Mouse (Mus musculus): ENCODE results near the gene Dock2. TPM values are rescaled to one million over a fixed set of nuclear protein-coding genes. Genes with fewer than 3 reads are reported as not detected.

The Dock2 gene
- polyA plus RNA-seq, 1 experiment: not detected

DNA sequence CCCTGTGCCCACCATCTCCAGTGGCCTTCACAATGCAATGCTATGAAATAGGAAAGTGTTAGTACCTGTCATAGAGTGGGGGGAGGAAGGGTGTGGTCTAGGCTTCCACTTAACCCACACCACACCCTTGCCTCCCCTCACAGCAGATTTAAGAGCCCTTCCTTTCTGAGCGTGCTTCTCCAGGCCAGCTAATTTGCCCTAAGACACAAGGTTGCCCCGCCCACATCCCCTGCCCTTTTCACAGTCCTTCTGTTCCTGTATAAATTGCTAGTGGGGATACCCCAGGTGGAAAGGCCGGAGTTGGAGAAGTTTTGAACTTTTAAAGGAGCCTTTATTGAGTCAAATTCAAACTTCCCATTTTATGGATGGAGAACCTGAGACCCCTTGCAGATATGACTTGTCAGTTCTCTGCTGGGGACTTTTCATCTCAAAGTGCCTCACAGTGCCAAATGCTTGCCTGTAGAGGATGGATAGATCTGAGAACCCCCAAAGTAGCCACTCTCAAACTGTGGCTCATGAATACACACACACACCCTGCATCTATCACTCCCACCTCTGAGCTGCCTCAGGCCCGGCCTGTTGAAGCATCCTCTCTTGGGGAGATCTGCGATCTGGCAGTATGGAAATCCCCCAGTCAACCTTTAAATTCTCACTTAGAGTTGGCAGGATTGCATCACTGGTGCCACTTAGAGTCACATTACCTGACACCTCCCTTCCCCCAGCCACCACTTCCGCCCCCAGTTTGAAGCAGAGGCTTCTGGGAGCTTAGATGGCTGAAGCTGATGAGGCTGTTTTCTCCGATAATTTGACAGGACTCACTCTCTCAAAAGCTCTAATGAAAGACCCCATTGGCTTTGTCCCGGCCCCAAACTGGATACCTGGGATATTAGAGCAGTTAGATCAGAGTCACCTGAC, 919 bp downstream of the Dock2 start:
- H3K9me3 ChIP-seq (replicated peaks; ENCODE audit: control insufficient read depth, insufficient read depth, low read length, poor library complexity, severe bottlenecking): no peaks in the 10 kb centered on the region
- TF ChIP-seq CTCF (IDR thresholded peaks at IDR 0.05; ENCODE audit: low read depth, low read length) (no peak), POLR2A (IDR thresholded peaks at IDR 0.05; ENCODE audit: insufficient read depth, low read length) (no peak), EP300 (IDR thresholded peaks at IDR 0.05; ENCODE audit: insufficient read depth, low read depth, low read length) (no peak)
- no peaks in the 10 kb centered on the region for H3K36me3 ChIP-seq (ENCODE audit: control insufficient read depth, insufficient read depth, low read length, poor library complexity, severe bottlenecking)
- H3K4me1 ChIP-seq (ENCODE audit: control insufficient read depth, insufficient read depth, low read length): no peaks in the 10 kb centered on the region
- H3K27ac ChIP-seq (ENCODE audit: insufficient read depth, low read length): no peak overlapping the region
- no peak overlapping the region for H3K9ac ChIP-seq (ENCODE audit: low read depth, poor library complexity, severe bottlenecking)
- peaks cover 2% of the 10 kb centered on the region; the same call in 1 of the 2 replicates for H3K27me3 ChIP-seq (ENCODE audit: control insufficient read depth, insufficient read depth, low read length, poor library complexity, severe bottlenecking)
- H3K4me3 ChIP-seq (ENCODE audit: low read depth, low read length): no peak overlapping the region

DNA sequence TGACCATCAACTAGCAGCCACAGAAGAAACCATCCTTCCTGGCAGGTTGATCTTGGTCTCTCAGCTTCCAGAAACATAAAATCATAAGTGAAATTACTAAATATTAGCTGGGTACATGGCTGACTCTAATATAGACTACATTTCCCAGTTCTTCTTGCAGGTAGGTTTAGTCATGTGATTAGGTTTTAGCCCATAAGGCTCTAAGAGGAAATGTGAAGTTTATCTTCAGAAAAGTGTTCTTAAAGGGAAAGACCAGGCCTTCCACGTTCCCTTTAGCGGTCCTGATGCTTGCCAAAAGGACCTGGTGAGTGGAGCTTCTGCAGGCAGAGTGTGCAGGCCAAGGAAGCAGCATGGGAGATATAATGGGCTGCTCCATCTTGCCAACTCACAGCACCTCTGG, 2.9 kb downstream of the Dock2 start:
- Histone ChIP-seq H3K4me1 (ENCODE audit: control insufficient read depth, insufficient read depth, low read length) (no peaks in the 10 kb centered on the region), H3K27me3 (ENCODE audit: control insufficient read depth, insufficient read depth, low read length, poor library complexity, severe bottlenecking) (peaks cover 2% of the 10 kb centered on the region; the same call in 1 of the 2 replicates), H3K9ac (ENCODE audit: low read depth, poor library complexity, severe bottlenecking) (no peak overlapping the region), H3K4me3 (ENCODE audit: low read depth, low read length) (no peak overlapping the region), H3K36me3 (ENCODE audit: control insufficient read depth, insufficient read depth, low read length, poor library complexity, severe bottlenecking) (no peaks in the 10 kb centered on the region), H3K9me3 (replicated peaks; ENCODE audit: control insufficient read depth, insufficient read depth, low read length, poor library complexity, severe bottlenecking) (no peaks in the 10 kb centered on the region), H3K27ac (ENCODE audit: insufficient read depth, low read length) (no peak overlapping the region)
- TF ChIP-seq POLR2A (IDR thresholded peaks at IDR 0.05; ENCODE audit: insufficient read depth, low read length) (no peak), CTCF (IDR thresholded peaks at IDR 0.05; ENCODE audit: low read depth, low read length) (no peak), EP300 (IDR thresholded peaks at IDR 0.05; ENCODE audit: insufficient read depth, low read depth, low read length) (no peak)

DNA sequence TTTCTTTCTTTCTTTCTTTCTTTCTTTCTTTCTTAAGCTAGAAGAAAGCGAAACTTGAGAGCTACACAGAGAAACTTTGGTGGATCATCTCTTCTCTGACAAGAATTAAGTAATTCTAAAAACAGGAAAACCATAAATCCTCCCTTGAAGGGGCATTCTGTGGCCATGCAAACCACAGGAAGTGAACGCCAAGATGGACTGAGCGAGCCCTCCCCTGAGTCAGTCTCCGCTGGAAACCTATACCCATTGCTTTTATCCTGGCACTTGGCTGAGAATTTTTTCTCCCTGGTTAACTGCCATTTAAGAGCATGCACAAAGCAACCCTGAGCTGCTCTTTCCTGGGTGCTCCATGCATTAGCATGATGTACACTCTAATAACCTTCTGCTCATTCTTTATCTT, 3.7 kb downstream of the Dock2 start:
- no peak overlapping the region for H3K4me3 ChIP-seq (ENCODE audit: low read depth, low read length)
- H3K4me1 ChIP-seq (ENCODE audit: control insufficient read depth, insufficient read depth, low read length): no peaks in the 10 kb centered on the region
- no peak overlapping the region for H3K27ac ChIP-seq (ENCODE audit: insufficient read depth, low read length)
- H3K9me3 ChIP-seq (replicated peaks; ENCODE audit: control insufficient read depth, insufficient read depth, low read length, poor library complexity, severe bottlenecking): no peaks in the 10 kb centered on the region
- peaks cover 2% of the 10 kb centered on the region; the same call in 1 of the 2 replicates for H3K27me3 ChIP-seq (ENCODE audit: control insufficient read depth, insufficient read depth, low read length, poor library complexity, severe bottlenecking)
- H3K36me3 ChIP-seq (ENCODE audit: control insufficient read depth, insufficient read depth, low read length, poor library complexity, severe bottlenecking): no peaks in the 10 kb centered on the region
- H3K9ac ChIP-seq (ENCODE audit: low read depth, poor library complexity, severe bottlenecking): no peak overlapping the region
- no peak for TF ChIP-seq EP300 (IDR thresholded peaks at IDR 0.05; ENCODE audit: insufficient read depth, low read depth, low read length)
- TF ChIP-seq CTCF (IDR thresholded peaks at IDR 0.05; ENCODE audit: low read depth, low read length): no peak
- TF ChIP-seq POLR2A (IDR thresholded peaks at IDR 0.05; ENCODE audit: insufficient read depth, low read length): no peak

DNA sequence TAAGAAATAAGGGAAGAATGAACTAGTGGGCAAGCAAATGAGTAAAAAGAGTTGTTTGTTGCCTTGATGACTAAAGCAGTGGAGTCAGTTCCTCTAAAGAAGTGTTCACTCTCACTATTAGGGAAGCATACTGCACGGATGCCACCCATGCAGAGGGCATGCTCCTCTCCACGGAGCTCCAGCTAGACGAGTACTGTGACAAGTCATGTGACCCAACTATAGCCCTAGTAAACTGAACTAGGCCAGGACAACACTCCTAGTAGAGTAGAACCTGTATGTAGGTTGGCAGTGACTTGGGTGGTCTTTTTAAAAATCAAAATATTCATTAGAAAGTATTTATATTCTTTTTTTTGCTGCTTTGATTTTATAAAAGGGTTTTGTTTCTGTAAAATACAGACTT, 5.3 kb downstream of the Dock2 start:
- no peak overlapping the region for H3K27ac ChIP-seq (ENCODE audit: insufficient read depth, low read length)
- no peaks in the 10 kb centered on the region; the same call in 1 of the 2 replicates for H3K27me3 ChIP-seq (ENCODE audit: control insufficient read depth, insufficient read depth, low read length, poor library complexity, severe bottlenecking)
- H3K9me3 ChIP-seq (replicated peaks; ENCODE audit: control insufficient read depth, insufficient read depth, low read length, poor library complexity, severe bottlenecking): no peaks in the 10 kb centered on the region
- TF ChIP-seq POLR2A (IDR thresholded peaks at IDR 0.05; ENCODE audit: insufficient read depth, low read length): no peak
- no peak for TF ChIP-seq CTCF (IDR thresholded peaks at IDR 0.05; ENCODE audit: low read depth, low read length)
- no peak overlapping the region for H3K4me3 ChIP-seq (ENCODE audit: low read depth, low read length)
- no peak overlapping the region for H3K9ac ChIP-seq (ENCODE audit: low read depth, poor library complexity, severe bottlenecking)
- H3K4me1 ChIP-seq (ENCODE audit: control insufficient read depth, insufficient read depth, low read length): no peaks in the 10 kb centered on the region
- no peaks in the 10 kb centered on the region for H3K36me3 ChIP-seq (ENCODE audit: control insufficient read depth, insufficient read depth, low read length, poor library complexity, severe bottlenecking)

DNA sequence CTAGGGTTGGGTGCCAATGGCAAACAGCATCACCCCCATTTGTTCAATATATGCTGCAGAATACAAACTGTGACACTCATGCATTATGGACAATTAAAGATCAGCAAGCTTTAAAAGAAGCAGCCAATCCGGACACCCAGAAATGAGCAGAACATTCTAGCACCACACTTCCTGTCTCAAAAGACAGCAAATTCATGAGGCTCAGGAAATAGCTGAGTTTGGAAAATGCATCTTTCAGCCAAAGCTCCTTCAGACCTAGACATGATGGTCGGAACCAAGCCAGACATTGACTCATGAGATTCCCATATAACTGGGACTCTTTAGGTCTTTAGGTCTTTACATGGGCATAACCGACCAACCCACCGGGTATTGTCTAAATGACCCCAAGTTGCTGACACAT, 6.2 kb downstream of the Dock2 start:
- Histone ChIP-seq H3K27me3 (ENCODE audit: control insufficient read depth, insufficient read depth, low read length, poor library complexity, severe bottlenecking) (no peaks in the 10 kb centered on the region; the same call in 1 of the 2 replicates), H3K9ac (ENCODE audit: low read depth, poor library complexity, severe bottlenecking) (no peak overlapping the region), H3K4me3 (ENCODE audit: low read depth, low read length) (no peak overlapping the region), H3K9me3 (replicated peaks; ENCODE audit: control insufficient read depth, insufficient read depth, low read length, poor library complexity, severe bottlenecking) (no peaks in the 10 kb centered on the region), H3K27ac (ENCODE audit: insufficient read depth, low read length) (no peak overlapping the region), H3K4me1 (ENCODE audit: control insufficient read depth, insufficient read depth, low read length) (no peaks in the 10 kb centered on the region), H3K36me3 (ENCODE audit: control insufficient read depth, insufficient read depth, low read length, poor library complexity, severe bottlenecking) (no peaks in the 10 kb centered on the region)
- TF ChIP-seq EP300 (IDR thresholded peaks at IDR 0.05; ENCODE audit: insufficient read depth, low read depth, low read length) (no peak), POLR2A (IDR thresholded peaks at IDR 0.05; ENCODE audit: insufficient read depth, low read length) (no peak), CTCF (IDR thresholded peaks at IDR 0.05; ENCODE audit: low read depth, low read length) (no peak)

DNA sequence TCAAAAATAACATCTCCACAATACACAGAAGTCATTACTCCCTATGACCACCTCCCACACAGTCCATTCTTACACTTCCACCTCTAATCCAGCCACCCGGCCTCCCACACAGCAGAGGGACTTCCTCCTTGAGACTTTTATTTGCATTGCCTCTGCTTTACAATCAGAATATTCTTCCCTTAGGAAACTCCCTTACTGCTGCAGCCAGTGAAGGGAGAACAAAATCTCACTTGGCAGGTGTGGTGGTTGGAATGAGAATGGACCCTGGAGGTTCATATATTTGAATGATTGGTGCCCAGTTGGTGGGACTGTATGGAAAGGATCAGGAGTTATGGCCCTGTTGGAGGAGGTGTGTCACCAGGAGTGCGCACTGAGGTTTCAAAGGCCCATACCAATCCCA, 7.6 kb downstream of the Dock2 start:
- Histone ChIP-seq H3K27ac (ENCODE audit: insufficient read depth, low read length) (no peak overlapping the region), H3K9ac (ENCODE audit: low read depth, poor library complexity, severe bottlenecking) (no peak overlapping the region), H3K4me1 (ENCODE audit: control insufficient read depth, insufficient read depth, low read length) (no peaks in the 10 kb centered on the region), H3K36me3 (ENCODE audit: control insufficient read depth, insufficient read depth, low read length, poor library complexity, severe bottlenecking) (no peaks in the 10 kb centered on the region), H3K9me3 (replicated peaks; ENCODE audit: control insufficient read depth, insufficient read depth, low read length, poor library complexity, severe bottlenecking) (no peaks in the 10 kb centered on the region), H3K4me3 (ENCODE audit: low read depth, low read length) (no peak overlapping the region), H3K27me3 (ENCODE audit: control insufficient read depth, insufficient read depth, low read length, poor library complexity, severe bottlenecking) (no peaks in the 10 kb centered on the region; the same call in 1 of the 2 replicates)
- TF ChIP-seq CTCF (IDR thresholded peaks at IDR 0.05; ENCODE audit: low read depth, low read length) (no peak), EP300 (IDR thresholded peaks at IDR 0.05; ENCODE audit: insufficient read depth, low read depth, low read length) (no peak), POLR2A (IDR thresholded peaks at IDR 0.05; ENCODE audit: insufficient read depth, low read length) (no peak)
